In genomic region chr12:69297411-69298150, GRCm38 (mm10) we compare ENCODE assay signal across 8 mouse cellular contexts. TPM values are rescaled to one million over a fixed set of nuclear protein-coding genes. Genes with fewer than 3 reads are reported as not detected.
DNase-seq lines count a peak whose midpoint lies in the region; ATAC-seq and TF ChIP-seq lines count a peak whose summit lies in the region.

No protein-coding gene starts in this region.

- peak overlapping the region; percentile 92 for H3K9ac ChIP-seq in intestine, embryonic 16.5 days (ENCODE audit: low read depth, low read length)
- H3K9ac ChIP-seq in neural tube, embryonic 15.5 days (replicated peaks), result peak overlapping the region; percentile 98

- peak overlapping the region; percentile 85 for H3K4me3 ChIP-seq in cerebellum, adult 2 months (replicated peaks; ENCODE audit: insufficient read depth, low read depth, low read length)
- peak overlapping the region; percentile 96 for H3K4me3 ChIP-seq in megakaryocyte, embryonic 14.5 days (replicated peaks)
- H3K4me3 ChIP-seq in intestine, embryonic 16.5 days (ENCODE audit: low read length), result peak overlapping the region; percentile 80
- peak overlapping the region; percentile 92 for H3K4me3 ChIP-seq in neural tube, embryonic 15.5 days (replicated peaks)

- H3K4me1 ChIP-seq in cerebellum, adult 2 months (ENCODE audit: control insufficient read depth, insufficient read depth, low read length), result peaks cover 6% of the 10 kb centered on the region; the same call in 1 of the 2 replicates
- peaks cover 43% of the 10 kb centered on the region for H3K4me1 ChIP-seq in megakaryocyte, embryonic 14.5 days
- H3K4me1 ChIP-seq in intestine, embryonic 16.5 days (ENCODE audit: control insufficient read depth, insufficient read depth, low read length), result peaks cover 13% of the 10 kb centered on the region
- H3K4me1 ChIP-seq in neural tube, embryonic 15.5 days, result peaks cover 28% of the 10 kb centered on the region

- DNase-seq in cerebellum, adult 2 months, result peak in 1 of 2 experiments; percentile 10
- DNase-seq in cerebellum, postnatal 36 days, result no peak
- DNase-seq in left cerebral cortex, adult 8-10 months (ENCODE audit: low spot score in 2 of 2), result no peak
- no peak for DNase-seq in layer of hippocampus, postnatal 36 days

- 15% methylated on average over 20 of the region's 20 CpGs for WGBS in cerebellum, adult 2 months
- whole genome bisulfite sequencing in intestine, embryonic 16.5 days, result 14% methylated on average over 20 of the region's 20 CpGs
- WGBS in neural tube, embryonic 15.5 days, result 18% methylated on average over 20 of the region's 20 CpGs

- peak overlapping the region; percentile 92 for H3K27ac ChIP-seq in cerebellum, adult 2 months (ENCODE audit: insufficient read depth, low read length)
- peak overlapping the region; percentile 96 for H3K27ac ChIP-seq in intestine, embryonic 16.5 days (ENCODE audit: low read length)
- H3K27ac ChIP-seq in neural tube, embryonic 15.5 days (replicated peaks), result peak overlapping the region; percentile 95

- H3K36me3 ChIP-seq in megakaryocyte, embryonic 14.5 days (replicated peaks; ENCODE audit: low read length), result peaks cover 26% of the 10 kb centered on the region
- peaks cover 10% of the 10 kb centered on the region for H3K36me3 ChIP-seq in intestine, embryonic 16.5 days (ENCODE audit: control insufficient read depth, insufficient read depth, low read length)
- peaks cover 22% of the 10 kb centered on the region for H3K36me3 ChIP-seq in neural tube, embryonic 15.5 days

- H3K9me3 ChIP-seq in megakaryocyte, embryonic 14.5 days, result no peaks in the 10 kb centered on the region
- H3K9me3 ChIP-seq in intestine, embryonic 16.5 days (ENCODE audit: control insufficient read depth, low read length), result no peaks in the 10 kb centered on the region
- H3K9me3 ChIP-seq in neural tube, embryonic 15.5 days (replicated peaks), result no peaks in the 10 kb centered on the region

- peak overlapping the region; percentile 66 for H3K4me2 ChIP-seq in intestine, embryonic 16.5 days (ENCODE audit: low read depth, low read length)
- peak overlapping the region; percentile 71 for H3K4me2 ChIP-seq in neural tube, embryonic 15.5 days

- H3K27me3 ChIP-seq in cerebellum, adult 2 months (ENCODE audit: control insufficient read depth, insufficient read depth, low read length), result no peaks in the 10 kb centered on the region
- no peaks in the 10 kb centered on the region for H3K27me3 ChIP-seq in megakaryocyte, embryonic 14.5 days (replicated peaks)
- H3K27me3 ChIP-seq in intestine, embryonic 16.5 days (replicated peaks; ENCODE audit: control insufficient read depth, insufficient read depth, low read length), result no peaks in the 10 kb centered on the region
- no peaks in the 10 kb centered on the region for H3K27me3 ChIP-seq in neural tube, embryonic 15.5 days (replicated peaks)

- TF ChIP-seq POLR2A in cerebellum, adult 2 months (IDR thresholded peaks at IDR 0.05; ENCODE audit: borderline replicate concordance, insufficient read depth, low read length), result no peak

- TF ChIP-seq CTCF in cerebellum, adult 2 months (IDR thresholded peaks at IDR 0.05; ENCODE audit: borderline replicate concordance, insufficient read depth, low read depth, low read length), result no peak

- no peak for ATAC-seq in megakaryocyte, adult 5-6 weeks (ENCODE audit: poor library complexity, severe bottlenecking)
- ATAC-seq in intestine, embryonic 16.5 days, result peak; percentile 14
- no peak for ATAC-seq in neural tube, embryonic 15.5 days (ENCODE audit: low FRiP score)

RNA-seq across cellular contexts. Expression of gene Klhdc2, which starts 1.1 kb away (rescaled TPM):
- 150 and 158 TPM in 2 replicates for polyA plus RNA-seq in cerebellum, adult 2 months (2012; rRNA removed)
- polyA plus RNA-seq in megakaryocyte, embryonic 14.5 days (2012; ENCODE audit: insufficient read depth, low replicate concordance), result 7.4 and 26.4 TPM in 2 replicates
- total RNA-seq in megakaryocyte, adult 5-6 weeks (2015), result 35.7 and 38.6 TPM in 2 replicates
- total RNA-seq in megakaryocyte, adult 5-6 weeks (2017), result 34.6 and 36.8 TPM in 2 replicates
- 87.8 and 91.7 TPM in 2 replicates for polyA plus RNA-seq in intestine, embryonic 16.5 days (2015; fragmentation: Nextera tagmentation; extraction: Ambion mirVana)
- polyA plus RNA-seq in neural tube, embryonic 15.5 days (2015; fragmentation: Nextera tagmentation; extraction: Ambion mirVana), result 231 and 265 TPM in 2 replicates
- total RNA-seq in left cerebral cortex, adult 8-10 months (2022), result 100 to 1,000 TPM; 126 to 141 (median 133) TPM
- 100 to 1,000 TPM; 117 to 128 TPM for total RNA-seq in layer of hippocampus, postnatal 36 days (2021)

RNA-seq across cellular contexts. Expression of gene Klhdc1, which starts 56.6 kb away (rescaled TPM):
- 10.2 and 11.5 TPM in 2 replicates for polyA plus RNA-seq in cerebellum, adult 2 months (2012; rRNA removed)
- polyA plus RNA-seq in megakaryocyte, embryonic 14.5 days (2012; ENCODE audit: insufficient read depth, low replicate concordance), result 1.1 and 1.2 TPM in 2 replicates
- total RNA-seq in megakaryocyte, adult 5-6 weeks (2015), result 0.91 and 3.5 TPM in 2 replicates
- 2.9 and 5.1 TPM in 2 replicates for total RNA-seq in megakaryocyte, adult 5-6 weeks (2017)
- polyA plus RNA-seq in intestine, embryonic 16.5 days (2015; fragmentation: Nextera tagmentation; extraction: Ambion mirVana), result 5.2 and 5.4 TPM in 2 replicates
- 14.9 and 17.7 TPM in 2 replicates for polyA plus RNA-seq in neural tube, embryonic 15.5 days (2015; fragmentation: Nextera tagmentation; extraction: Ambion mirVana)
- 10 to 100 TPM; 21.8 to 23.6 (median 22.9) TPM for total RNA-seq in left cerebral cortex, adult 8-10 months (2022)
- total RNA-seq in layer of hippocampus, postnatal 36 days (2021), result 10 to 100 TPM; 16.0 to 17.9 TPM

RNA-seq across cellular contexts. Expression of gene Nemf, which starts 59.4 kb away (rescaled TPM):
- polyA plus RNA-seq in cerebellum, adult 2 months (2012; rRNA removed), result 42.6 and 43.8 TPM in 2 replicates
- 1.4 and 3.2 TPM in 2 replicates for polyA plus RNA-seq in megakaryocyte, embryonic 14.5 days (2012; ENCODE audit: insufficient read depth, low replicate concordance)
- 43.7 and 44.6 TPM in 2 replicates for total RNA-seq in megakaryocyte, adult 5-6 weeks (2015)
- 67.3 and 79.7 TPM in 2 replicates for total RNA-seq in megakaryocyte, adult 5-6 weeks (2017)
- polyA plus RNA-seq in intestine, embryonic 16.5 days (2015; fragmentation: Nextera tagmentation; extraction: Ambion mirVana), result 56.3 and 66.2 TPM in 2 replicates
- 89.8 and 91.1 TPM in 2 replicates for polyA plus RNA-seq in neural tube, embryonic 15.5 days (2015; fragmentation: Nextera tagmentation; extraction: Ambion mirVana)
- 10 to 100 TPM; 43.7 to 46.5 (median 45.8) TPM for total RNA-seq in left cerebral cortex, adult 8-10 months (2022)
- total RNA-seq in layer of hippocampus, postnatal 36 days (2021), result 10 to 100 TPM; 47.9 to 51.2 TPM

Comparison
In these comparisons a context has a peak if more than half of its experiments do, and no peak if none do; other contexts are left out.
1. RNA of gene Nemf, which starts 59.4 kb away (polyA plus RNA-seq): 89.8 to 91.1 TPM in neural tube, embryonic 15.5 days, 56.3 to 66.2 TPM in intestine, embryonic 16.5 days and 42.6 to 43.8 TPM in cerebellum, adult 2 months; 1.4 to 3.2 TPM in megakaryocyte, embryonic 14.5 days; every median in the first group is over 10 times any median in the second.
2. Peak in every context shown above with its lines, with median percentiles within 50 percentile points of each other: H3K27ac ChIP-seq and H3K4me3 ChIP-seq.